Mouse (Mus musculus): Measurements from ENCODE around the gene Hook2. TPM values are rescaled to one million over a fixed set of nuclear protein-coding genes. Genes with fewer than 3 reads are reported as not detected.
A peak's percentile ranks its signal among the peaks of the same experiment; 100 is the strongest.

Hook2 gene
- polyA plus RNA-seq, 1 experiment from 2014 or later: 28.8 TPM

DNA sequence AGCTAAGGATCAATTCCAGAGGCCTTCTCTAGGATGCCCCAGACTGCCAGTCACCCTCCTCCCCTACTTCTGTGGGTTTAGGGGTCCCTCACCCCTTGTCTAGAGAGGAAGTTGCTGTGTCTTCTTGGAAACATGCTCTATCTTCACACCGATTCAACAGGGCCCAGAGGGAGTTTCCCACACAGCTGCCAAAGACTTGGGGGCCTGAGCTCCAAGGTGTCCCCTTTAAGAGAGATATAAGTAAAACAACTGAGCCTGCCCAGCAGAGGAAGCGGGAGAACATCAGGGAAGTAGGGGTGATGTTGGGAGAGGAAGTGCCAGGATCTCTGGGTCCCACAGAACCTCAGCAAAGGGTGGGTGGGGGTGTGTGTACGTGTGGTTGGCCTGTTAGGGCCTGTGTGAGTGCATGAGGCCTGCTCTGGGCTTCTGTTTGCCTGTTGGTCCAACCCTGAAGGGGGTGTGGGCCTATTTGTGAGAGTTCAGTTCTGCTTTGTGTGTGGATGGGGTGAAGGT is 7.8 kb upstream of the Hook2 start:
- H3K4me3 ChIP-seq: no peak overlapping the region
- no peak for ATAC-seq (ENCODE audit: insufficient number of reproducible peaks, low FRiP score, low TSS enrichment, low read depth)

DNA sequence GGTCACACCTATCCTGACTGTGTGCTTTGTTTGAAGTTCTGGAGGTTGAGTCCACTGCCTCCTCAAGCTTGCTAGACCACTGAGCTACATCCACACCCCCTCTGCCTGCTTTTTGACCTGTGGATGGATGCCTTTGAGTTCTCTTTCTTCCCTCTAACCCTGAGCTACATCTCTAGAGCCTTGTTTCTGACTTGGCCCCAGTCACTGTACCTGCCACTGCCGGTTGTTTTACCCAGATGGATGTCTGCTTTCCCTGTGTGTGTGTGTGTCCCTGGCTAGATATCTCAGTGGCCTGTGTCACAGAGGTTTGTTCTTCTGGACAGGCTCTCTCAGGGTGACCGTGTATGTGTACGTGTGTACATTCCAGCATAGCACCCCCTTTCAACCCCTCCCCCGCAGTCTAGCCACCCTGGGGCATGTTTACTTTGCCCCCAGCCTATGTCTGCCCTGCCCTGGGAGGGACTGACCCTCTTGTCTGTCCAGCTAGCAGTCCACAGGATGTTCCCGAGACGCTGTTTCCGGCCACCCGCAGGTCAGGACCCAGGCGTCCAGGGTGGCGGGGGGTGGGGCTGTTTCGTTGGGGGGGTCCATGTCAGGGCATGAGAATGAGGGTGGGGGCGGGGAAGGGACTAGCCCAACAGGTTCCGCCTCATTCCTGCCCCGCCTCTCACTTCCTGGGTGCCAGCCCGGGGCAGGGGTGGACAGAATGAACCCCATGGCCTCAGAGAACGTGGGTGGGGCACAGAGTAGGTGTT is 5.9 kb upstream of the Hook2 start:
- peaks cover 51% of the 10 kb centered on the region for H3K4me1 ChIP-seq
- no peaks in the 10 kb centered on the region for H3K9me3 ChIP-seq
- 0 out of 2 replicates have a peak overlapping the region, but pooled peaks have one; percentile 39 for H3K9ac ChIP-seq
- 0 out of 2 replicates have a peak, but pooled peaks cover 4% of the 10 kb centered on the region for H3K27me3 ChIP-seq
- no peak for ATAC-seq (ENCODE audit: insufficient number of reproducible peaks, low FRiP score, low TSS enrichment, low read depth)
- peak overlapping the region; percentile 95 for H3K4me2 ChIP-seq
- H3K27ac ChIP-seq: peak overlapping the region; percentile 81
- WGBS: 9% methylated on average over 16 of the region's 16 CpGs
- peak overlapping the region; percentile 51; the same call in 1 of the 2 replicates for H3K4me3 ChIP-seq
- H3K36me3 ChIP-seq: no peaks in the 10 kb centered on the region

More for the DNA sequence above, 7.8 kb upstream of the Hook2 start:
- peaks cover 11% of the 10 kb centered on the region for H3K27me3 ChIP-seq
- no peak overlapping the region for H3K9ac ChIP-seq
- peaks cover 66% of the 10 kb centered on the region for H3K4me1 ChIP-seq
- peak overlapping the region; percentile 44; the same call in 1 of the 2 replicates for H3K27ac ChIP-seq
- no peaks in the 10 kb centered on the region for H3K36me3 ChIP-seq
- H3K4me2 ChIP-seq: no peak overlapping the region
- 45% methylated on average over 3 of the region's 3 CpGs for WGBS
- H3K9me3 ChIP-seq: no peaks in the 10 kb centered on the region

DNA sequence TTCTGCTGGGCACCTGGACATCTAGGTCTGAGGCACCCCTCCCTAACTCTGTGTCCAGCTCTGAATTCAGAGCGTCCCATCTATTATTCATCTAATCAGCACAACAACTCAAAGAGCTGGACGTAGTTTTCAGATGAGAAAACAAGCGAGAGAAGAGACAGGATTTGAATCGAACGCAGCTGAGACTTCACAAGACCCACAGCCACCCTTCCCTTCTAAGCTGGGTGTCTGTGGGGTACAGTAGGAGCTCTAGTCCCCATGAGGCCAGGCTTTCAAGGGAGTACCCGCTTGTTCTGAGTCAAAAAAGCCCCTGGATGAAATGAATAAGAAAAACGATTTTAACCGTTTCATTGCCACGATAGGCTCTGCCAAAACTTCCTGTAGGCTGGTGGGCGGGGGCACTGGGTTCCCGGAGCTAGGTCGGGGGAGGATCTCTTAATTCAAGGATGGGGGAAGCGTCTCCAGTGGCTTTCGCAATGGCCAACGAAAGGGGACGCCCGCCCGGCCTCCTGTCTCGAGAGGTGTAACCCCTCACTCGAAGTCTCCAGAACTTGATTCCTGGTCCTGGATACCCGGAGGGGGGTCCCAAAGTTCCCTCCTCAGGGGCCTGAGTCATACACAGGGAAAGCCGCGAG is 5.2 kb upstream of the Hook2 start:
- Histone ChIP-seq H3K4me3 (peak overlapping the region; percentile 51), H3K9me3 (no peaks in the 10 kb centered on the region), H3K27ac (peak overlapping the region; percentile 81), H3K27me3 (0 out of 2 replicates have a peak, but pooled peaks cover 4% of the 10 kb centered on the region), H3K4me2 (peak overlapping the region; percentile 95), H3K9ac (peak overlapping the region; percentile 39; the same call in 1 of the 2 replicates), H3K36me3 (no peaks in the 10 kb centered on the region), H3K4me1 (peaks cover 47% of the 10 kb centered on the region)
- WGBS: 1% methylated on average over 23 of the region's 23 CpGs
- no peak for ATAC-seq (ENCODE audit: insufficient number of reproducible peaks, low FRiP score, low TSS enrichment, low read depth)

DNA sequence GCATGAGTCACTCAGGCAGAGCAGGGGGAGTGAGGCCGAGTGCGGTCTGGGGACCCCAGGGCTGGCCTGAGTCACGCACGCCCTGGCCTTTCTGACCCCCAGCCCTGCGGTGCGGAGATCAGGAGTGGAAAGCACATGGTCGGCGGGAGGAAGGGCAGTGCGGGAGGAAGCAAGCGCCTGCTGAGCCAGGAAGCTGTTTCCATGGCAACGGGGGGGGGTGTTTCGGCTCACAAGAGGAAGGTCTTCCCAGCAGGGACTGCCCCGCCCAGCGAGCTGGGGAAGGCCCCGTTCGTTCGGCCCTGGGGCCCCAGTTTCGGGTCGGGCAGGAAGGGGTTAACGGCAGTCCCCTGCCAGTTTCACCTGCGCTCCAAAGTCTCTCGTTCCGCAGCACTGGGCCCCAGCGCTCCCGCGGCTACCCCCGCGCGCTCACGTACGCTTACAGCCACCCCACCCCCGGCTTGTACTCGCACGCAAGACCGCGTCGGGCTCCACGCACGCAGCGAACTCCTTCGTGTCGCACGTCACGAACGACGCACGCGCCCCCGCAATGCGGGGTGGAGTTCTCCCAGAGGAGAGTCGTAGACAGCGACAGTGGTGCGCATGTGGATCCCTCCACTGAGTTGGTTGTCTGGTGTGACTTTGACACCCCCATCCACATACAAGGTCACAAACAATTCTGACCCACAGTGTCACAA is 4.6 kb upstream of the Hook2 start:
- 1% methylated on average over 53 of the region's 53 CpGs for WGBS
- Histone ChIP-seq H3K9ac (peak overlapping the region; percentile 39; the same call in 1 of the 2 replicates), H3K4me2 (peak overlapping the region; percentile 95), H3K36me3 (no peaks in the 10 kb centered on the region), H3K4me1 (peaks cover 48% of the 10 kb centered on the region), H3K27me3 (0 out of 2 replicates have a peak, but pooled peaks cover 4% of the 10 kb centered on the region), H3K4me3 (peak overlapping the region; percentile 51), H3K27ac (peak overlapping the region; percentile 81), H3K9me3 (no peaks in the 10 kb centered on the region)
- ATAC-seq (ENCODE audit: insufficient number of reproducible peaks, low FRiP score, low TSS enrichment, low read depth): no peak

DNA sequence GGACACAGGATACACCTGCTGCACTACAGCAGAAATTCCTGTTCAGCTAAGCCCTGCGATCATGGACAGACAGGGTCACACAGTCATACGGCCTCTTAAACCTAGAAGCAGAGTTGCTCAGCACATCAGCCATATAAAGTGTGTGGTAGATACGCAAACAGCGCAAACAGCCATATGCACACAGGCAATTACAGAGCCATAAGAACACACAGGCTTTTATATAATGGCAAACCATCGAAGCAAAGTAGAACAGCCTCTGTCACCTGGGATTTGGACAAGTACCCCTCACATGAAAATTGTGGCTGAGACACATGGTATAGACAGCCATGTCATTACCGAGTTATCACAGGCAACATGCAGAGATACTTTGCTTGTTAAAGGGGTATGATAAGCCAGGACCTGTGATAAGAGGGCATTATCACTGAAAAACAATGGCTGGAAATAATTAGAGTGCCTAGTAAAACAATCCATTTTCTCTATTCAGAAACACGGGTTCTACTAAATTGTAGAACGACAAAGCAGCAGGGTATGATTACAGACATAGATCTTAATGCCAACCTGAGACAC is 3.9 kb upstream of the Hook2 start:
- H3K9me3 ChIP-seq: no peaks in the 10 kb centered on the region
- no peak for ATAC-seq (ENCODE audit: insufficient number of reproducible peaks, low FRiP score, low TSS enrichment, low read depth)
- peaks cover 47% of the 10 kb centered on the region for H3K4me1 ChIP-seq
- WGBS: 31% methylated on average over 8 of the region's 8 CpGs
- H3K27ac ChIP-seq: peak overlapping the region; percentile 81; the same call in 1 of the 2 replicates
- H3K4me3 ChIP-seq: peak overlapping the region; percentile 51
- 0 out of 2 replicates have a peak, but pooled peaks cover 4% of the 10 kb centered on the region for H3K27me3 ChIP-seq
- H3K4me2 ChIP-seq: peak overlapping the region; percentile 95
- H3K9ac ChIP-seq: no peak overlapping the region
- no peaks in the 10 kb centered on the region for H3K36me3 ChIP-seq

DNA sequence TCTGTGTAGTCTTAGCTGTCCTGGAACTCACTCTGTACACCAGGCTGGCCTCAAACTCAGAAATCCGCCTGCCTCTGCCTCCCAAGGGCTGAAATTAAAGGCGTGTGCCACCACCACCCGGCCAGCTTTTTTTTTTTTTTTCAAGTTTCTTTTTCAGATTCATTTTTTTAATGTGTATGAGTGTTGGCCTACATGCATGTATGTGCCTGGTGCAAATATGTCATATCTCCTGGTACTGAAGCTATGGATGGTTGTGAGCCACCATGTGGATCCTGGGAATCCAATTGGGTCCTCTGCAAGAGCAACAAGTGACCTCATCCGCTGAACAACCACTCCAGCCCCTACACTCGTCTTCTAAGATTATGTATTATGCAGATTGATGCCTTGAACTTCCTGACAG is 3.0 kb upstream of the Hook2 start:
- H3K4me2 ChIP-seq: no peak overlapping the region
- 80% methylated on average over 5 of the region's 5 CpGs for WGBS
- H3K9ac ChIP-seq: no peak overlapping the region
- H3K4me1 ChIP-seq: peaks cover 40% of the 10 kb centered on the region
- H3K36me3 ChIP-seq: no peaks in the 10 kb centered on the region
- ATAC-seq (ENCODE audit: insufficient number of reproducible peaks, low FRiP score, low TSS enrichment, low read depth): no peak
- H3K4me3 ChIP-seq: no peak overlapping the region
- 0 out of 2 replicates have a peak, but pooled peaks cover 4% of the 10 kb centered on the region for H3K27me3 ChIP-seq
- no peaks in the 10 kb centered on the region for H3K9me3 ChIP-seq
- no peak overlapping the region for H3K27ac ChIP-seq

DNA sequence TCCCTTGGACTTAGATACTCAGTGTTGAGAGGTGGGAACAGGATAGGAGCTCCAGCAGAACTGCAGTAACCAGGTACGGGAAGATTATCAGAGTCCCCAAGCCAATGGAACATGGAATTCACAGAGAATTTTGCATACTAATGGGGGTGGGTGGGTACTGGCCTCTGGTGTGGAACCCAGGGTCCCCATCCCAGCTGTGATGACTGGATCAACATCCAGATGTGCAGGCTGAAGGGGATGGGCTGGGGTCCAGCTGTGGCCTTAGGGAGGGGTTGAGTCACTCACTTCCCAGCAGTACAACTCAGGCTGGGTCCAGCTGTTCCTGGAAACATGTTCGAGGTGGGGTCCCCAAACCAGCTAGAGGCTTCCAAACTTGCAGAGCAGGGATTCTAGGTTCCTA is 2.5 kb upstream of the Hook2 start:
- Histone ChIP-seq H3K9ac (no peak overlapping the region), H3K9me3 (no peaks in the 10 kb centered on the region), H3K27me3 (0 out of 2 replicates have a peak, but pooled peaks cover 4% of the 10 kb centered on the region), H3K4me3 (no peak overlapping the region), H3K4me1 (peaks cover 39% of the 10 kb centered on the region), H3K27ac (no peak overlapping the region), H3K36me3 (no peaks in the 10 kb centered on the region), H3K4me2 (no peak overlapping the region)
- ATAC-seq (ENCODE audit: insufficient number of reproducible peaks, low FRiP score, low TSS enrichment, low read depth): no peak
- WGBS: 64% methylated on average over 2 of the region's 2 CpGs

DNA sequence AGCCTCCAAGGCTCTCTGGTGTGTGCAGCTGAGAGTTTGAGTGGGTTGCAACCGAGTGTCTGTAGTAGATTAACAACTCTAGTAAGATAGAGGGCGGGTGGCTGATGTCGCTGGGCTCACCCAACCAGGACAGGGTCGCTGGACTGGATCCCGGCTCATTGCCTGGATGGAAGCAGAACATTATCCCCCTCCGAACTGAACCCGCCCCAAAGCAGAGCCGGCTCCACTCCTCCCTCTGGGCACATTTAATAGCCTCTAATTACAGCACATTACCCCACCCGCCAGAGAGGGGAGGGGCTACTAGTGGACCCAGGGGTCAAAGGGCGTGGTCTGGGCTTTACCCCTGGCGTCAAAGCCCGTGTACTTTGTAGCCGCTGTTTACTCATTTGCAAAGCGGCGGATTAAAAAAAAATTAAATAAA is 1.1 kb upstream of the Hook2 start:
- Histone ChIP-seq H3K9ac (no peak overlapping the region), H3K4me1 (peaks cover 36% of the 10 kb centered on the region), H3K9me3 (no peaks in the 10 kb centered on the region), H3K27me3 (peaks cover 5% of the 10 kb centered on the region; the same call in 1 of the 2 replicates), H3K4me2 (peak overlapping the region; percentile 91), H3K4me3 (peak overlapping the region; percentile 7; the same call in 1 of the 2 replicates), H3K27ac (0 out of 2 replicates have a peak overlapping the region, but pooled peaks have one; percentile 33), H3K36me3 (no peaks in the 10 kb centered on the region)
- WGBS: 1% methylated on average over 15 of the region's 15 CpGs
- no peak for ATAC-seq (ENCODE audit: insufficient number of reproducible peaks, low FRiP score, low TSS enrichment, low read depth)

DNA sequence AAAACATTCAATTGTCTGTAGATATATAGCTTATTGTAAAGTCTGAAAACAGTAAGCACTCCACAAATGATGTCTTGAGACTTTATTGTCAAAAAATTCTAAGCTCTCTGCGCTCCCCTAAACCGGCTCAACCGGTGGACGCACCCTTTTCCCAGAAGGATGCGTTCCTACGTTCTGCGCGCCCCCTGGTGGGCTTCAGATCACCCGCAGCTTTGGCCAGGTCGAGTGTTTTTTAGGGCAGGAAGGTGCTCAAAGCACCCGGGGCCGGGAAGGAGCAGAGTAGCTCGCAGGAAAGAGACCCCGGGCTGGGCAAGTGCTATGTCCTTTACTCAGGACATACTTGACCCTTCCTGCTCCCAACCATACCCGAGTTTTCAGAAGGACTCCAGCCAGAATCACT is 593 bp upstream of the Hook2 start:
- peak overlapping the region; percentile 91 for H3K4me2 ChIP-seq
- H3K4me3 ChIP-seq: peak overlapping the region; percentile 61
- peak; percentile 57 for ATAC-seq (ENCODE audit: insufficient number of reproducible peaks, low FRiP score, low TSS enrichment, low read depth)
- peak overlapping the region; percentile 52 for H3K9ac ChIP-seq
- peaks cover 31% of the 10 kb centered on the region for H3K4me1 ChIP-seq
- peak overlapping the region; percentile 84 for H3K27ac ChIP-seq
- H3K36me3 ChIP-seq: peaks cover 2% of the 10 kb centered on the region; the same call in 1 of the 2 replicates
- no peaks in the 10 kb centered on the region for H3K9me3 ChIP-seq
- H3K27me3 ChIP-seq: peaks cover 10% of the 10 kb centered on the region
- 0% methylated on average over 15 of the region's 15 CpGs for WGBS

DNA sequence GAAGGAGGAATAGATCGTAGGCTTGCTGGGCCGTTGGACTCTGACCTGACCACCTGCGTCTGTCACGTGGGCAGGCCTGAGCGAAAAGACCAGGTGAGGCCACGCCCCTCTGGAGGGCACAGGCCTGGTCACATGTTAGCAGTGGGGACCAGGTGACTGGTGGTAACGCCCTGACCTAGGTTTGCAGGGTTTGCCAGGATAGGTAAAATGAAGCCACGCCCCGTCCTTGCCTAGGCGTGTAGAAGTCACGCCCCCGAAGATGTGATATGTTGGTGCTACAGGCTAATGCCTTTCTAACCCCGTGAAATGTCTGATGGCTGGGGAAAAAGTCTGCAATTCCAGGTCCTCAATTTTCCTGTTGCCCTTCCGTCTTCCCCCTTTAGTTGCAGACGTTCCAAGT is 433 bp downstream of the Hook2 start:
- Histone ChIP-seq H3K36me3 (peaks cover 4% of the 10 kb centered on the region; the same call in 1 of the 2 replicates), H3K27me3 (peaks cover 17% of the 10 kb centered on the region), H3K4me1 (peaks cover 25% of the 10 kb centered on the region), H3K9ac (peak overlapping the region; percentile 58), H3K4me3 (peak overlapping the region; percentile 61), H3K9me3 (no peaks in the 10 kb centered on the region), H3K4me2 (peak overlapping the region; percentile 91), H3K27ac (peak overlapping the region; percentile 84)
- ATAC-seq (ENCODE audit: insufficient number of reproducible peaks, low FRiP score, low TSS enrichment, low read depth): peak; percentile 22; the same call in 1 of the 2 replicates
- WGBS: 3% methylated on average over 15 of the region's 15 CpGs

DNA sequence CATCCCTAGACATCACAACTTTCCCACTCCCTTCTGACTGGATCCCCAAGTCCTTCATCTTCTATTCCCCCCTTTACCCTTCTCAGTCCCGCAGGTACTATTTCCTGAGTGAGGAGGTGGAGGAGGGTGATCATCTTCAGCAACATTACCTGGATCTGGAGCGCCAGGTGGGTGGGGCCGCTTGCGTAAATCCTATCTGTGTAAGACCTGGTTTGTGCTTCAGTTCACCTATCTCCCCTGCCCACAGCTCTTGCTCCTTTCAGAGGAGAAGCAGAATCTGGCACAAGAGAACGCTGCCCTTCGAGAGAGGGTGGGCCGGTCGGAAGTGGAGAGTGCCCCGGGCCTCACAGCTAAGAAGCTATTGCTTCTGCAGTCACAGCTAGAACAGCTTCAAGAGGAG is 4.0 kb downstream of the Hook2 start:
- Histone ChIP-seq H3K4me3 (no peak overlapping the region), H3K27me3 (peaks cover 20% of the 10 kb centered on the region), H3K36me3 (peaks cover 4% of the 10 kb centered on the region; the same call in 1 of the 2 replicates), H3K9me3 (no peaks in the 10 kb centered on the region), H3K9ac (no peak overlapping the region), H3K4me2 (no peak overlapping the region), H3K4me1 (peaks cover 28% of the 10 kb centered on the region), H3K27ac (no peak overlapping the region)
- no peak for ATAC-seq (ENCODE audit: insufficient number of reproducible peaks, low FRiP score, low TSS enrichment, low read depth)
- 91% methylated on average over 9 of the region's 9 CpGs for WGBS
